ENCODE assay signal across 24 mouse cellular contexts in genomic region chr11:49625863-49626262, GRCm38 (mm10). TPM values are rescaled to one million over a fixed set of nuclear protein-coding genes. Genes with fewer than 3 reads are reported as not detected.
DNase-seq lines count a peak whose midpoint lies in the region; ATAC-seq and TF ChIP-seq lines count a peak whose summit lies in the region.
"Had no signal": no experiment of that assay in that cellular context is flagged by ENCODE, and none has a peak within 500 bp of the region (broad histone marks: within the 10 kb centered on the region; RNA-seq: fewer than 3 reads in every experiment).

No protein-coding gene starts in this region.

- TF ChIP-seq CTCF in layer of hippocampus, adult 2 months (conservative IDR thresholded peaks at IDR 0.05): peak; percentile 46
- no peak for TF ChIP-seq CTCF in thymus, adult 2 months (IDR thresholded peaks at IDR 0.05; ENCODE audit: borderline replicate concordance, control insufficient read depth, extremely low read depth, insufficient read depth, low read length, poor library complexity)
- peak; percentile 20; the same call in 1 of the 2 replicates for TF ChIP-seq CTCF in G1E (IDR thresholded peaks at IDR 0.05; ENCODE audit: low read depth, low read length)

- H3K4me1 ChIP-seq in thymus, adult 2 months (replicated peaks; ENCODE audit: control insufficient read depth, insufficient read depth, low read length): no peaks in the 10 kb centered on the region
- no peaks in the 10 kb centered on the region; the same call in 1 of the 2 replicates for H3K4me1 ChIP-seq in G1E (ENCODE audit: insufficient read depth, low read depth, low read length)
- H3K4me1 ChIP-seq: embryonic facial prominence, embryonic 12.5 days; forebrain, embryonic 13.5 days had no signal

- TF ChIP-seq POLR2A in thymus, adult 2 months (IDR thresholded peaks at IDR 0.05; ENCODE audit: control insufficient read depth, extremely low read depth, insufficient read depth, low read length, poor library complexity): no peak

- DNase-seq in layer of hippocampus, adult 2 months (ENCODE audit: low spot score in 2 of 2): no peak
- DNase-seq in layer of hippocampus, adult 9-11 months: no peak
- peak; percentile 12 for DNase-seq in thymus, postnatal 14 days
- DNase-seq in thymus, adult 2 months: no peak
- no peak for DNase-seq in G1E (ENCODE audit: low spot score)
- DNase-seq in cerebellum, postnatal 10 days: no peak
- no peak for DNase-seq in gastrocnemius, postnatal 4 days (ENCODE audit: low spot score in 2 of 2)
- DNase-seq: adrenal gland, adult 8-10 months; cerebellum, adult 9-10 months; gastrocnemius, postnatal 25 days; left cerebral cortex, postnatal 4 days had no signal

- H3K36me3 ChIP-seq in thymus, adult 2 months (ENCODE audit: control insufficient read depth, insufficient read depth, low read length): no peaks in the 10 kb centered on the region
- no peaks in the 10 kb centered on the region for H3K36me3 ChIP-seq in G1E (replicated peaks)
- H3K36me3 ChIP-seq: embryonic facial prominence, embryonic 12.5 days; heart, embryonic 10.5 days; hindbrain, embryonic 10.5 days had no signal

- no peaks in the 10 kb centered on the region for H3K27me3 ChIP-seq in thymus, adult 2 months (ENCODE audit: control insufficient read depth, insufficient read depth, low read length)
- peaks cover 30% of the 10 kb centered on the region for H3K27me3 ChIP-seq in G1E (ENCODE audit: insufficient read depth, low read length)
- H3K27me3 ChIP-seq: forebrain, embryonic 13.5 days had no signal

- no peak overlapping the region for H3K4me3 ChIP-seq in layer of hippocampus, adult 2 months
- no peak overlapping the region for H3K4me3 ChIP-seq in thymus, adult 2 months (ENCODE audit: control insufficient read depth, insufficient read depth, low read length)
- no peak overlapping the region for H3K4me3 ChIP-seq in G1E (ENCODE audit: low read depth, low read length)
- H3K4me3 ChIP-seq: embryonic facial prominence, embryonic 12.5 days; erythroblast, embryonic 14.5 days; forebrain, embryonic 13.5 days; heart, embryonic 10.5 days; hindbrain, embryonic 10.5 days had no signal

- H3K27ac ChIP-seq in layer of hippocampus, adult 2 months: no peak overlapping the region
- no peak overlapping the region for H3K27ac ChIP-seq in thymus, adult 2 months (ENCODE audit: control insufficient read depth, insufficient read depth, low read length)
- H3K27ac ChIP-seq: embryonic facial prominence, embryonic 12.5 days; forebrain, embryonic 13.5 days; heart, embryonic 10.5 days; hindbrain, embryonic 10.5 days had no signal

- ATAC-seq in G1E (ENCODE audit: extremely low read depth, insufficient number of reproducible peaks, low FRiP score, poor library complexity, severe bottlenecking): no peak
- ATAC-seq: forebrain, embryonic 13.5 days; intestine, embryonic 16.5 days; midbrain, embryonic 16.5 days had no signal

- no peaks in the 10 kb centered on the region for H3K9me3 ChIP-seq in G1E (replicated peaks)
- H3K9me3 ChIP-seq: embryonic facial prominence, embryonic 12.5 days; forebrain, embryonic 13.5 days; heart, embryonic 10.5 days; hindbrain, embryonic 10.5 days had no signal

- 86% methylated on average over 15 of the region's 15 CpGs for WGBS in thymus, adult 2 months

RNA-seq across cellular contexts. Expression of gene Flt4, which starts 16.8 kb away (rescaled TPM):
- total RNA-seq in layer of hippocampus, adult 2 months (2021): 1 to 10 TPM; 2.2 to 2.6 TPM
- 1.2 and 1.4 TPM in 2 replicates for polyA plus RNA-seq in thymus, adult 2 months (2012; rRNA removed)
- total RNA-seq in G1E (2014; fragmentation: Nextera tagmentation) (0.15 and 0.44 TPM in 2 replicates), G1E (2017) (under 0.01 and 0.12 TPM in 2 replicates)
- polyA plus RNA-seq in G1E (2012): 0.02 TPM in 2 replicates
- total RNA-seq in gastrocnemius, postnatal 4 days (2021): 1 to 10 TPM; 7.3 to 7.5 TPM
- total RNA-seq: megakaryocyte, adult 5-6 weeks; neutrophil, adult 5-6 weeks had no signal

RNA-seq across cellular contexts. Expression of gene Scgb3a1, which starts 37.5 kb away (rescaled TPM):
- total RNA-seq in layer of hippocampus, adult 2 months (2021): not detected
- 3.0 and 7.8 TPM in 2 replicates for polyA plus RNA-seq in thymus, adult 2 months (2012; rRNA removed)
- total RNA-seq in G1E (2014; fragmentation: Nextera tagmentation): not detected in 2 replicates
- not detected in 2 replicates for total RNA-seq in G1E (2017)
- not detected in 2 replicates for polyA plus RNA-seq in G1E (2012)
- under 1 TPM in 1 of 2 experiments, not detected in 1; 0.62 TPM for total RNA-seq in gastrocnemius, postnatal 4 days (2021)
- total RNA-seq: adrenal gland, adult 8-10 months; gastrocnemius, postnatal 25 days; left cerebral cortex, postnatal 4 days; liver, adult 2 months; megakaryocyte, adult 5-6 weeks; neutrophil, adult 5-6 weeks had no signal
- polyA plus RNA-seq: cortical plate, adult 2 months; embryonic facial prominence, embryonic 12.5 days; erythroblast, embryonic 14.5 days; forebrain, embryonic 13.5 days; hindbrain, embryonic 10.5 days; intestine, embryonic 16.5 days; kidney, embryonic 16.5 days; stomach, embryonic 16.5 days had no signal
